Mouse (Mus musculus) MEL (cell line): ENCODE results near the gene Mov10l1. TPM values are rescaled to one million over a fixed set of nuclear protein-coding genes. Genes with fewer than 3 reads are reported as not detected.

Experiments used
- DNase-seq: peaks from one replicate; pipeline ENCODE4 v3.0.0; 2011; ENCODE audit warnings: low read depth, low spot score
- H3K27ac ChIP-seq: 2 replicates; pipeline ENCODE4 v1.5.1; 2012; ENCODE audit warnings: low read depth, mild to moderate bottlenecking, control low read depth, low read length, moderate library complexity; ENCODE audit not compliant: control insufficient read depth
- H3K27me3 ChIP-seq, 2 experiments: fragments of 150-350 bp in 1 of 2; sonication (generic) in 1 of 2; 2 replicates each; pipeline ENCODE4 v1.6.1; 2012; ENCODE audit warnings: low read length in 2 of 2, mild to moderate bottlenecking in 2 of 2, improper control_type of control experiment in 1 of 2, moderate library complexity in 1 of 2; ENCODE audit not compliant: insufficient read depth in 2 of 2, control insufficient read depth in 1 of 2
- H3K36me3 ChIP-seq, 2 experiments: 2 replicates each; pipeline ENCODE4 v1.6.1; 2012 to 2014; ENCODE audit warnings: low read length in 2 of 2, improper control_type of control experiment in 1 of 2, inconsistent platforms in 1 of 2, mild to moderate bottlenecking in 1 of 2; ENCODE audit not compliant: insufficient read depth in 2 of 2, control insufficient read depth in 1 of 2
- H3K4me1 ChIP-seq, 2 experiments: fragments of 150-350 bp in 1 of 2; sonication (generic) in 1 of 2; 2 replicates each; pipeline ENCODE4 v1.6.1; 2012; ENCODE audit warnings: low read length in 2 of 2, improper control_type of control experiment in 1 of 2, mild to moderate bottlenecking in 1 of 2; ENCODE audit not compliant: insufficient read depth in 2 of 2, control insufficient read depth in 1 of 2
- H3K4me3 ChIP-seq, 2 experiments: fragments of 150-350 bp in 1 of 2; sonication (generic) in 1 of 2; 2 replicates each; pipeline ENCODE4 v1.5.1; 2012; ENCODE audit warnings: low read depth in 2 of 2, low read length in 2 of 2, mild to moderate bottlenecking in 2 of 2, moderate library complexity in 2 of 2, control low read depth in 1 of 2, improper control_type of control experiment in 1 of 2; ENCODE audit not compliant: control insufficient read depth in 1 of 2, insufficient read depth in 1 of 2
- H3K79me2 ChIP-seq: 2 replicates; pipeline ENCODE4 v1.6.1; 2012; ENCODE audit warnings: mild to moderate bottlenecking, low read length, moderate library complexity; ENCODE audit not compliant: control insufficient read depth, poor library complexity, insufficient read depth
- H3K9ac ChIP-seq: 2 replicates; pipeline ENCODE4 v1.6.1; 2012; ENCODE audit warnings: low read depth, mild to moderate bottlenecking, control low read depth, low read length, moderate library complexity; ENCODE audit not compliant: control insufficient read depth, poor library complexity, severe bottlenecking
- H3K9me3 ChIP-seq: fragments of 150-350 bp; sonication (generic); replicated peaks from 2 replicates; pipeline ENCODE4 v1.6.1; 2012; ENCODE audit warnings: mild to moderate bottlenecking, low read length, improper control_type of control experiment, moderate library complexity; ENCODE audit not compliant: insufficient read depth
- ELF1 ChIP-seq: IDR thresholded peaks from 2 replicates; pipeline ENCODE4 v1.6.1; 2014; ENCODE audit warnings: low read depth, mild to moderate bottlenecking, inconsistent platforms, low read length, improper control_type of control experiment, moderate library complexity
- EP300 ChIP-seq, 2 experiments: IDR thresholded peaks; 2 replicates each; pipeline ENCODE4 v1.6.1; 2011; ENCODE audit warnings: improper control_type of control experiment in 2 of 2, low read length in 2 of 2, low read depth in 1 of 2, mild to moderate bottlenecking in 1 of 2
- HCFC1 ChIP-seq: IDR thresholded peaks from 2 replicates; pipeline ENCODE4 v1.6.1; 2012; ENCODE audit warnings: low read depth, mild to moderate bottlenecking, inconsistent platforms, low read length, improper control_type of control experiment, moderate library complexity
- JUND ChIP-seq: IDR thresholded peaks from 2 replicates; pipeline ENCODE4 v1.6.1; 2011; ENCODE audit warnings: low read depth, mild to moderate bottlenecking, improper control_type of control experiment, low read length
- KAT2A ChIP-seq: conservative IDR thresholded peaks from 2 replicates; pipeline ENCODE4 v1.6.1; 2012; ENCODE audit warnings: low read depth, low read length, improper control_type of control experiment, inconsistent platforms
- MAX ChIP-seq: IDR thresholded peaks from 2 replicates; pipeline ENCODE4 v1.6.1; 2011; ENCODE audit warnings: low read length, improper control_type of control experiment
- MAZ ChIP-seq: IDR thresholded peaks from 2 replicates; pipeline ENCODE4 v1.6.1; 2012; ENCODE audit warnings: low read depth, mild to moderate bottlenecking, inconsistent platforms, low read length, improper control_type of control experiment
- MXI1 ChIP-seq: IDR thresholded peaks from 2 replicates; pipeline ENCODE4 v1.6.1; 2011; ENCODE audit warnings: mild to moderate bottlenecking, low read depth, low read length, improper control_type of control experiment
- MYB ChIP-seq: IDR thresholded peaks from 2 replicates; pipeline ENCODE4 v1.6.1; 2011; ENCODE audit warnings: mild to moderate bottlenecking, low read depth, low read length, improper control_type of control experiment
- MYC ChIP-seq: IDR thresholded peaks from 2 replicates; pipeline ENCODE4 v1.6.1; 2011; ENCODE audit warnings: low read depth, mild to moderate bottlenecking, low read length, improper control_type of control experiment, moderate library complexity
- NELFE ChIP-seq: IDR thresholded peaks from 2 replicates; pipeline ENCODE4 v1.6.1; 2011; ENCODE audit warnings: low read depth, low read length, improper control_type of control experiment
- NRF1 ChIP-seq: IDR thresholded peaks from 2 replicates; pipeline ENCODE4 v1.6.1; 2014; ENCODE audit warnings: low read depth, mild to moderate bottlenecking, inconsistent platforms, low read length, improper control_type of control experiment, moderate library complexity; ENCODE audit not compliant: poor library complexity, insufficient read depth, severe bottlenecking
- POLR2A ChIP-seq, 2 experiments: IDR thresholded peaks; 2 replicates each; pipeline ENCODE4 v1.6.1; 2011 to 2012; ENCODE audit warnings: low read length in 2 of 2, mild to moderate bottlenecking in 2 of 2, control low read depth in 1 of 2, improper control_type of control experiment in 1 of 2, low read depth in 1 of 2, moderate library complexity in 1 of 2; ENCODE audit not compliant: control insufficient read depth in 1 of 2, insufficient read depth in 1 of 2, poor library complexity in 1 of 2
- POLR2AphosphoS2 ChIP-seq: IDR thresholded peaks from 2 replicates; pipeline ENCODE4 v1.6.1; 2011; ENCODE audit warnings: low read length, improper control_type of control experiment
- POLR2AphosphoS5 ChIP-seq: IDR thresholded peaks from 2 replicates; pipeline ENCODE4 v1.6.1; 2012; ENCODE audit warnings: low read depth, borderline replicate concordance, mild to moderate bottlenecking, inconsistent platforms, low read length, moderate library complexity, mixed read lengths
- SIN3A ChIP-seq: IDR thresholded peaks from 2 replicates; pipeline ENCODE4 v1.6.1; 2012; ENCODE audit warnings: low read length, improper control_type of control experiment, inconsistent platforms
- SMC3 ChIP-seq: IDR thresholded peaks from 2 replicates; pipeline ENCODE4 v1.6.1; 2011; ENCODE audit warnings: low read depth, low read length, improper control_type of control experiment
- TBP ChIP-seq: IDR thresholded peaks from 2 replicates; pipeline ENCODE4 v1.8.0; 2011; ENCODE audit warnings: low read depth, low read length, improper control_type of control experiment
- TCF12 ChIP-seq: IDR thresholded peaks from 2 replicates; pipeline ENCODE4 v1.6.1; 2014; ENCODE audit warnings: low read depth, mild to moderate bottlenecking, inconsistent platforms, low read length, improper control_type of control experiment, moderate library complexity
- ZC3H11A ChIP-seq: IDR thresholded peaks from 2 replicates; pipeline ENCODE4 v1.6.1; 2012; ENCODE audit warnings: low read depth, mild to moderate bottlenecking, inconsistent platforms, low read length, improper control_type of control experiment
- ZMIZ1 ChIP-seq: IDR thresholded peaks from 2 replicates; pipeline ENCODE4 v1.6.1; 2012; ENCODE audit warnings: low read depth, mild to moderate bottlenecking, inconsistent platforms, low read length, improper control_type of control experiment, moderate library complexity
- polyA plus RNA-seq, 2 experiments: library from polyadenylated mRNA; stranded (reverse) in 1 of 2; unstranded in 1 of 2; fragments of >175 nt in 1 of 2; fragments of >200 nt in 1 of 2; gene quantifications; 2 replicates each; pipeline versions ENCODE4 v1.2.1 to v1.2.4; 2012; ENCODE audit warnings: low replicate concordance in 2 of 2, low read depth in 1 of 2; ENCODE audit not compliant: insufficient read length in 2 of 2, insufficient read depth in 1 of 2, missing spikeins in 1 of 2
- total RNA-seq: library from RNA; depleted of rRNA; stranded (reverse); fragments of 300-350 nt; gene quantifications from 2 replicates; pipeline ENCODE4 v1.2.3, GENCODE M21; 2012

Gene Mov10l1
- total and polyA plus RNA-seq, 3 experiments = not detected

DNA sequence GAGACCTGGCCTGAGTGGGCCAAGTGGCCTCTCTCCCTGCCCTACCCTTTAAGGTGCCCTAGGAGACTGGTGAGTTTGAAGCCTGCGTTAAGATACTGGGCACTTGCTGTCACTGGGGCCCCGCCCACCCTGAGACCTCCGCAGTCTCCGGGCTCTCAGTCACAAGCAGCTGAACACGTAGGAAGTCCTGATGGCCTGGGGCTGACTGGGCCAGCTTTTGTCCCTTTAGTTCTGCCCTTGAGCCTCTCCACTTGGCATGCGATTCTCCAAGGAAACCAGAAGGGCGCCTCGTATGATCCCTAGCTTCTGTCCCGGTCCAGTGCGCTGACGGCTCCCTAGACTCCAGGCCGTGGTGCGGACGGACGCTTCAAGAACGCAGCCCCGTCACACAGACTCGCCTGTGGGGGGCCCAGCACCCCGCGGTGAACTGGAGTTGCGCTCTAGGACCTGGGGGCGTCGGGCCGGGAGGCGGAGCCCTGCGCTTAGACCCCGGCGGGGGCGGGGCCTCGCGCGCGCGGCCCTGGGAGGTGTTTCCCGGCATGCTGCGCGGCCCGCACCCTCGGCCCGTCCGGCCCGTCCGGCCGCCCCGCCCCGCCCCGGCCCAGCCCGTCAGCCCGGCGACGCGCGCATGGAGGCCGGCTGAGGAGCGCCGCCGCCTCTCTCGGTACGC, 92.9 kb downstream of the Mov10l1 start (continued):
- peak; percentile 79; the same call in 1 of the 2 replicates for TF ChIP-seq MAZ

DNA sequence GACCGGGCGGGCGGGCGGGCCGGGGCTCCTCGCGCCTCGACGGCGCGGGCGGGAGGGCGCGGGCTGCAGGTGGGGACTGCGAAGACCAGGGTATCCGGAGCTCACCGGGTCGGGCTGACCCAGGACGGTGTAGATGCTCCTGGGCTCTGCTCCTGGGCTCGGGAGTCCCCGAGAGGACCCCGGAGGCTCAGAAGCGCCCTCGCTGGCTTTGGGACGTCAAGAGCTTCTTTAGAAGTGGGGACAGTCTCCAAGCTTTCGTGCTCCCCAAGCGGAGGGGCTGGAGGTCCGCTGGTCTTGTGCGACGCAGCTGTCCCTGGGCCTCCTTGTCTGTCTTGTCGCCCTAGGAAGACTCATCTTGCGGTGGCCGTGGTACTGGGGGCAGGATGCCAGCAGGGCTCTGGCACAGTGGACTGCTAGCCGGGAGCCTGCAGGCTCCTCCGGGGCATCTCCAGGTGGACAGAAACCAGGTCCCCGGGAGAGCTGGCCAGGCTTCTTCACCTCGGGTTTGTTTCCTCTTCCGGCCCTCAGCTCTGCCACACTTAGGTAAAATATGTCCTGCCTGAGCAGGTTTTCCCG, 93.5 kb downstream of the Mov10l1 start:
- H3K27ac ChIP-seq = peak overlapping the region; percentile 26
- no peak for TF ChIP-seq EP300 (IDR thresholded peaks at IDR 0.05; ENCODE audit: low read depth in 1 of 2, low read length in 2 of 2)
- 0 out of 2 replicates have a peak, but pooled peaks have one; percentile 48 for TF ChIP-seq SIN3A
- TF ChIP-seq ZMIZ1 = no peak
- TF ChIP-seq HCFC1 = no peak
- no peak for TF ChIP-seq JUND
- TF ChIP-seq, all 39 proteins: peak for 1
- H3K4me1 ChIP-seq = peaks cover 0 to 24% of the 10 kb centered on the region in 2 experiments; a peak in 3 of 4 replicates

DNA sequence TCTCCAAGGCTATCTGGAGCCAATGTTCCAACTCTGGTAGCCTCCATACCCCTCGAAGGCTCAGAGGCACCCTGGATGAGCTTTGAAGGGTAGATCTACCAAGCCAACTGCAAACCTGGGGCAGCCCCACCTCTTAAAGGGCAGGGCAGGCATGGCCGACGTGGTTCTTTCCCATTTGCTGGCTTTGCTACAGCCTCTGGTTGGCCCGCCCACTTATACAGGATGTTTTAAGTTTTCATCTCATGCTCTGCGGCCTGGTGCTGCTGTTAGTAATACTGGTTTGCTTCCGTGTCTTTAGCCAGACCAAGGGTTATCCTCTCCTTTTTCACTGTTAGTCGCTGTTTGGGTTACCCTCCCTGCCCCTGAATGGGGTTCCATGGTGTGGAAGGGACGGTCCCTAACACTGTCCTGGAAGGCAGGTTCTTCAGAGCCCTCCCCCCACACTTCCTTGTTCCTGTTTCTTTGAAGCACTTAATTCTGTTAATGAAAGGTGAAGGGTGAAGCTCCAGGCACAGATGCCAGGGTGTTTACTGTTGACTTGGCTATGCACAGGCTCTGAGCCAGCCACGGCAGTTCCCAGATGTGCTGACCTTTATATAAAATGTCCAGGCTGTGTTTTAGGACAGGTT, 95.6 kb downstream of the Mov10l1 start:
- TF ChIP-seq NRF1 (no peak), POLR2AphosphoS2 (peak; percentile 76), MYB (no peak), ZC3H11A (no peak), MAX (peak; percentile 46; the same call in 1 of the 2 replicates), MXI1 (peak; percentile 87), ELF1 (peak; percentile 87), POLR2AphosphoS5 (no peak), TCF12 (0 out of 2 replicates have a peak, but pooled peaks have one; percentile 16), MYC (0 out of 2 replicates have a peak, but pooled peaks have one; percentile 20), SMC3 (no peak), TBP (peak; percentile 83), SIN3A (peak; percentile 90), KAT2A (no peak), HCFC1 (peak; percentile 63; the same call in 1 of the 2 replicates), ZMIZ1 (peak; percentile 63; the same call in 1 of the 2 replicates), NELFE (peak; percentile 69), POLR2A (IDR thresholded peaks at IDR 0.05; ENCODE audit: control insufficient read depth in 1 of 2, insufficient read depth in 1 of 2, low read depth in 1 of 2, low read length in 2 of 2, poor library complexity in 1 of 2) (peak; percentile 43 to 72; a peak in 2 of 4 replicates)
- peak; percentile 95 for DNase-seq
- H3K36me3 ChIP-seq = peaks cover 7 to 15% of the 10 kb centered on the region in 2 experiments
- peaks cover 0 to 24% of the 10 kb centered on the region in 2 experiments; a peak in 3 of 4 replicates for H3K4me1 ChIP-seq
- peak overlapping the region; percentile 91 to 95 for H3K4me3 ChIP-seq
- peak overlapping the region; percentile 92 for H3K9ac ChIP-seq
- peak overlapping the region; percentile 73 for H3K27ac ChIP-seq
- H3K27me3 ChIP-seq = no peaks in the 10 kb centered on the region
- peaks cover 22% of the 10 kb centered on the region for H3K79me2 ChIP-seq
- no peaks in the 10 kb centered on the region for H3K9me3 ChIP-seq

More for the DNA sequence above, 93.5 kb downstream of the Mov10l1 start:
- peak overlapping the region; percentile 92 for H3K9ac ChIP-seq
- H3K36me3 ChIP-seq = peaks cover 5 to 15% of the 10 kb centered on the region in 2 experiments
- peaks cover 22% of the 10 kb centered on the region for H3K79me2 ChIP-seq
- peak; percentile 63 for DNase-seq
- no peaks in the 10 kb centered on the region for H3K9me3 ChIP-seq
- peaks cover 0 to 4% of the 10 kb centered on the region in 2 experiments; a peak in 1 of 4 replicates for H3K27me3 ChIP-seq
- H3K4me3 ChIP-seq = peak overlapping the region; percentile 91 to 95
